Mouse (Mus musculus): ENCODE data around the gene Fcer2a.

Gene Fcer2a

DNA sequence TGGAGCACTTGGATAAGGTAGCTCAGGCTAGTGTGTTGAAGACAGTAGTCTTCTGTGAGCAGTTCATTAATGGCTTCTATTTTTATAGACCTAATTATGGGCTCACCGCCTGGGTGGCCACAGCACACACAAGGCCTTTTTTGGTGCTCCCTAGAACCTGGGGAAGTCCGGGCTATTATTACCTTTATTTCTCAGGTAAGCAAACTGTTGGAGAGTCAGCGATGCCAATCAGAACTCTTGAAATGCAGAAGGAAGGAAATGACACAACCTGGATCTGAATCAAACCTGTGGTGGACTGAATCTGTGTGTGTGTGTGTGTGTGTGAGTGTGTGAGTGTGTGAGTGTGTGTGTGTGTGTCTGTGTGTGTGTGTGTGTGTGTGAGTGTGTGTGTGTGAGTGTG is at the start of gene Fcer2a:
TSS of gene Fcer2a (minus strand) at position 55 of the 400 bp plus-strand sequence.
- DNase-seq (ENCODE audit: low spot score) = no peak

- no peak for DNase-seq (ENCODE audit: low spot score)
These were observed 43.0 kb upstream of the Fcer2a start for GRCm38 (mm10) chr8:3736947-3737346.

DNA sequence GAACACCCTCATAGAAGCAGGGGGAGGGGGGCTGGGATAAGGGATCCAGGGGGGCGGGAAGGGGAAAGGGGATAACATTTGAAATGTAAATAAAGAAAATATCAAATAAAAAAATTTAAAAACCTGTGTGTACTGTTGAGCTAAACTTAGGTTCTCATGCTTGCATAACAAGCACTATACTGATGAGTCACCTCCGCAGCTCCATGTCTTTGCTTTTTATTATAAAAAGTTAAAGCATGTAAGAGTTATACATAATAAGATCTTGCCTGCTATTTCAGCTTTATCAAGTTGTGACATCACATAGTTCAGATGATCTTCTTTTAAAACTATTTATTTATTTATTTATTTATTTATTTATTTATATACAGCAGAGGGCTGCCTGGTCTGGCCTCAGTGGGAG is 41.6 kb upstream of the Fcer2a start:
- no peak for DNase-seq (ENCODE audit: low spot score)

DNA sequence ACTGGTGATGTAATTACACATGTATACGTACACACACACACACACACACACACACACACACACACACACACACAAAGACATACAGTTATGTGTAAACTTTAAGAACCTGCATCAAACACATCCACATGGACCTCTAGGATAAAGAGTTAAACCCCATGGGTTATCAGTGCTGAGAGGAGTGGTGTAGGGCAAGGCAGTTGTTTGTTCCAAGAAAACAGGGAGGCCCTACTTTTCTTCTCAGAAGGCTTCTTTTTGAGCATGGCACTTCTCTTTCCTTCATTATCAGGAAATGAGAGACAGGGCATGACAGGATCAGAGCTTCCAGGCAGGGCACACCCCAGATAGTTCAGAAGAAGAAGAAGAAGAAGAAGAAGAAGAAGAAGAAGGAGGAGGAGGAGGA is 40.1 kb upstream of the Fcer2a start:
- DNase-seq (ENCODE audit: low spot score) = no peak

DNA sequence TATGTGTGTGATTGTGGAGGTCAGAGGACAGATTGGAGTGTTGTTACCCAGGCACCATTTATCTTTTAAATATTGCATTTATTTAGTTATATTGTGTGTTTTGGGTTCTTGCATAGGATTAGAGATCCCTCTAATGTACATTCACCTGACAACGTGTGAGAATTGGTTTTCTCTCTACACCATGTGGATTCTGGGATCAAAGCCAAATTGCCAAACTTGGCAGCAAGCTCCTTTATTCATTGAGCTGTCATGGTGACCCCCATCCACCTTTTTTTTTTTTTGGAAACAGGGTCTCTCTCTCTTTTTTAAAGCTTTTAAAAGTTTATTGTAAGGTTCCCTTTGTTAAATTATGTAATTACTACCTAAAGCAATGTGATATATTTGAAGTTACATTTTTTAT is 27.1 kb upstream of the Fcer2a start:
- no peak for DNase-seq (ENCODE audit: low spot score)

DNA sequence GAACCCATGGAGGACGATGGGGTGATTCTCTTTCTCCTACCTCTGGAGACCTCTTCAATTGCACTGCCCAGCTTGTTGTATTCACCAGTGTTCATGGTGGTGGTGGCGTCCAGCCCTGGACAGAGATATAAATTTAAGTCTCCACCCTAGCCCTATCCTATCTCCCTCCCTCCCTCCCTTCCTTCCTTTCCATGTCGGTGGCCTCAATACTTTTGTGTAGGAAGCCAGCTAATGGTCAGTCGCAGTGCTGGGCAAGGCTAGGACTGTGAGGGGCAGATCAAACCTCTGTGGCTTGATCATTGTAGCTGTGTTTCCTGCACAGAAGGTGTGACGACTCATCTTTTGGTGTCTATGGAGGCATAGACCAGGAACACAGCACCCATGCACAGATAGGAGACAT is 26.6 kb upstream of the Fcer2a start, which contains the start of gene Clec4g:
TSS of gene Clec4g (minus strand) at position 101 of the 400 bp plus-strand sequence.
- no peak for DNase-seq (ENCODE audit: low spot score)

GRCm38 (mm10) chr8:3718559-3718958 is 24.6 kb upstream of the Fcer2a start:
- peak; percentile 17 for DNase-seq (ENCODE audit: low spot score)

- no peak for DNase-seq (ENCODE audit: low spot score)
These were observed 23.5 kb upstream of the Fcer2a start for GRCm38 (mm10) chr8:3717321-3717954.

- DNase-seq (ENCODE audit: low spot score) = no peak
These were observed 17.7 kb upstream of the Fcer2a start for GRCm38 (mm10) chr8:3711646-3712045.

DNA sequence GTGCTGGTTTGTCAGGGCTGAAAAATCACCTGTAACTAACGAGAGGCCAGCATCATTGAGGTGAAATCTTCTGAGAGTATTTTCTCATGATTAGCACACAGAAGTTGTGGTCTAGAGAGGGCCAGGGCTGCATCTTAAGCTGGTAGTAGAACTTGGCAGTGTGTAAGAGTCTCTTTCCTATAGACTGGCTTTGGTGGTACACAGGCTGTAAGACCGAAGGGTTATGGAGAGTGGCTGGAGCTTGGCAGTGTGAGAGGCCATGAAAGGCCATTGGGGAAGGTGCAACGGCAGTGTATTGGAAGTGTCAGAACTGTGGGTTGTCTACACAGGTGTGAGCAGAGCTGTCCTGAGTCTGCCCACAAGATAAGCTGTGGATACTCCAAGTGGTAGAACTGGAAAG is 16.3 kb upstream of the Fcer2a start:
- DNase-seq (ENCODE audit: low spot score) = no peak

GRCm38 (mm10) chr8:3707611-3708010 is 13.6 kb upstream of the Fcer2a start:
- DNase-seq (ENCODE audit: low spot score) = no peak

DNA sequence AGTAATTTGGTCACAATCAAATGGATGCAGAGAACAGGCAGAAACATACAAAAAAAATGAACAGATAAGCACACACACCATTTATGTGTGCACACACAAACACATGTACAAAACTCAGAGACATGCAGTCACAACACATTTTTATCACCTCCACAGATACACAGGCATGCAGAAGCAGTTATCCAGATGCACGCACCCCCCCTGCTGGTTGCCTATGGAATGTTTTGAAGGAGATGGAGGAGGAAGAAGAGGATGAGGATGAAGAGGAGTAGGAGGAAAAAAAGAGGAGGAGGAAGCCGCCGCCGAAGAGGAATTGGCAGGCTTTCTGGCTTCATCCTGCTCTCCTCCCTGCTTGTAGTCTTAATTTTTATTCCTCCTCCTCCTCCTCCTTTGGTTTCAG is 11.7 kb upstream of the Fcer2a start:
- DNase-seq (ENCODE audit: low spot score) = no peak

DNA sequence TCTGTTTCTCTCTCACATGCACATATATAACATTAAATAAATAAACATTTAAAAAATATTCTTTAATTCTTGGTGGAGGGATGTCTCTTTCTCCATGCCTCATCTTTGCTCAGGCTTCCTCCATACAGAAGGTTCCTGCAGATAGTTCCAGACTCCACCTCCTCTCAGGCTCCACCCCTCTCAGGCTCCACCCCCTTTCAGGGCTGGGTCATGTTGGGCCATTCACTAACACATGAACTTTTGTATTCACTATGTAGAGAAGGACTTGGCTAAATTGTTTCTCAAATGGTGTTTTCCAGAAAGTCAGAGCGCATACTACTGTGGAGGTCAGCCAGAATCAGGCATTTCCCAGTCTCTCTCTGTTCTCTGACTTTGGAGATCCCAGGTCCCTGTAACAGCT is 7.5 kb upstream of the Fcer2a start:
- no peak for DNase-seq (ENCODE audit: low spot score)

- DNase-seq (ENCODE audit: low spot score) = no peak
These were observed 3.2 kb downstream of the Fcer2a start for GRCm38 (mm10) chr8:3690774-3691173.

DNA sequence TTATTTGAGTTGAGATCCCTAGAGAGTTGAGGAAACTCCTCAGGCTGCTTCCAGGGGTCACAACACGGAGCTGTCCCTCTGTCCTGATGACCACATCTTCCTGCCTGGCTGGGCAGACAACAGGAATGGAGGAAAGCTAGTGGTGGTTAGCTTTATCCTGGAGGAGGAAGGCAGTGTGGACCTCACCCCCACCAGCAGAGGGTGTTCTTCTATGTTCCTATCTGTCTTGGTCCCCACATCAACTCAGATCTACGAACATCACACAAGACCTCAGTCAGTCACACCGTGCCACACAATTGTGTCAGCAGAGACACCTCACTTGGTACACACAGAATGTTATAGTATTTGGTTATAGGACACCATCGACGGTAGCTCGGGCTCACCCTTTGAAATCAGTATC is 6.4 kb downstream of the Fcer2a start:
- DNase-seq (ENCODE audit: low spot score) = no peak

DNA sequence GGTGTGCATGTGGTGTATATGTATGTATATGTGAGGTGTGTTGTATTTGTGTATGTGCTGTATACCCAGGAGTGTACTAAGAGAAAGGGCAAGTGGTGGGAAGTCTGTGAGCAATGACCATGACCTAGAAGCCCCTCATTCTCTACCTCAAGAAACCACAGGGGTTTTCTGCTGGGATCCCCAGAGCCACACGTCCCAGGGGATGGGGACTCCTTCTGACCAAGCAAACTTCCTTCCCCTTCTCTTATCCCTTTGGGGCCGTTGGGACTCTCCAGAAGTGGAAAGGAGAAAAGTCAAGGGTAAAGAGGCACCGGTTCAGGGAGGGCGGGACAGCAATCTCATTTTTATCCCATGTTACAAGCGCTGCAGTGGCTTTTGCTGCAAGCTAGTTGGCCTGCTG is 8.6 kb downstream of the Fcer2a start:
- DNase-seq (ENCODE audit: low spot score) = no peak

DNA sequence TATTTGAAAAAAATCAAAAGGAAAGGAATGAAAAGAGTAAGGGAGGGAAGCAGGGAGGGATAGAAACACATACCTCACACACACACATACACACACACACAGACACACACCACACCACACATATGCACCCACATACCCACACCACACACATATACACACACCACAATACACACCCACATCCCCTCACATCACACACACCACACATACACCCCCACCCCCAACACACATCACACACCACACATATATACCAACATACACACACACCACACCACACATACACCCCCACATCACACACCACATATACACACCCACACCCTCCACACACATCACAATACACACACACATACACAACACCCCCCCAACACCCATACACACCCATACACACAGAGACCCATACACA is 9.4 kb downstream of the Fcer2a start:
- DNase-seq (ENCODE audit: low spot score) = no peak

GRCm38 (mm10) chr8:3683408-3684176 is 10.4 kb downstream of the Fcer2a start:
- DNase-seq (ENCODE audit: low spot score) = no peak

GRCm38 (mm10) chr8:3682435-3682834 is 11.5 kb downstream of the Fcer2a start:
- no peak for DNase-seq (ENCODE audit: low spot score)

DNA sequence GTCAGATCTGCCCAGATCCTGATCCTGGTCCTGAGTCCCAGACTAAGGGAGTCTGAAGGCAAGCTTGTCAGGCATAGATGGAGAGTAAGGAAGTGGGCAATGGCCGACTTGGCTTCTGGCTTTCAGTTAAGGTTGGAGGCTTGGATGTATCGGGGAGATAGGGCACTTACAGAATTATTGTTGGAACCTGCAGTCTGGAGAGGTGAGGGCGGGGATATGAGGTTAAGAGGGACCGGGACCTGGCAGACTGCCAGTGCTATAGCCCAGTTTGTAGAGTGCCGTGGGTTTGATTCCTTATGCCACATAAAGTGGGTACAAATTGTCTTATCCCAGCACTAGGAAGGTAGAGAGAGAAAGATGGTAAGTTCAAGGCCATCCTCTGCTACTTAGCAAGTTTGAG is 14.3 kb downstream of the Fcer2a start:
- DNase-seq (ENCODE audit: low spot score) = no peak

GRCm38 (mm10) chr8:3679236-3679635 is 14.7 kb downstream of the Fcer2a start:
- no peak for DNase-seq (ENCODE audit: low spot score)

DNA sequence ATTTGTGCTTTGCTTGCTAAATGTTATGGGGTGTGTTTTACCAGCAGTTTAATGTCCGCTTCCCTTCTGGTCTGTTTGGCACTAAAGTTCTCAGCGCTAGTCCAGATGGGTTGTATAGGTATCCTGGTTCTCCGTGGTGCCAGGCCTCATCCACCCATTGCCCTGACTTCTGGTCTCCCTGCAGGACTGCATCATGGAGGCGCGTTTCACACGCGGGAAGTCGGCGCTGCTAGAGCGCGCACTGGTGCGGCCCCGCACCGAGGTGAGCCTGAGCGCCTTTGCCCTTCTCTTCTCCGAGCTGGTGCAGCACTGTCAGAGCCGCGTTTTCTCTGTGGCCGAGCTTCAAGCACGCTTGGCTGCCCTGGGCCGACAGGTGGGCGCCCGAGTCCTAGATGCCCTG is 15.1 kb downstream of the Fcer2a start:
- no peak for DNase-seq (ENCODE audit: low spot score)

- DNase-seq (ENCODE audit: low spot score) = no peak
These were observed 16.9 kb downstream of the Fcer2a start for GRCm38 (mm10) chr8:3676993-3677579.
